Mouse (Mus musculus): ENCODE data around the gene Dtwd1.
"Not testable (repeated sequence)": the region's sequence is repeated elsewhere in the genome, so short reads cannot be mapped to it uniquely, and the experiment has no call there.

Gene Dtwd1

GRCm38 (mm10) chr2:126151855-126152571 lies at the start of gene Dtwd1, which contains the start of gene Fam227b:
Gene Dtwd1 (plus strand): TSS chr2:126152141.
Gene Fam227b (minus strand): TSS chr2:126152004.
- peak; percentile 80 for DNase-seq (ENCODE audit: extremely low spot score, low read depth, low spot score)

DNA sequence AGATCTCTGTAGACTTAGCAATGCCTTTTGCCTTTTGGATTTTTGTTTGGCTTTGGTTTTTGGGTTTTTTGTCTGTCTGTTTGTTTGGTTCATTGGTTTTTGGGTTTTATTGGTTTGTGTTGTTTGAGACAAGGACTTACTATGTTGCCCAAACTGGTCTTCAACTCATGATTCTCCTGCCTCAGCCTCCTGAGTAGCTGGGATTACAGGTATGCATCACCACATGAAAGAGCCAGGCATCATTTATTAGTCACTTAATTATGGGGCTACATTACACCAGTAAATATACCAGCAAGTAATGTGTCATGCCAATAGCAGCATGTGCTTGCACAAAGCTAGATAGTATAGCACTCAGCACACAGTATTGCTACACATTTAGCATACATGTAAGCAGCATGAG lies 4.2 kb upstream of the Dtwd1 start:
- no peak for DNase-seq (ENCODE audit: extremely low spot score, low read depth, low spot score)

- no peak for DNase-seq (ENCODE audit: extremely low spot score, low read depth, low spot score)
Measured at GRCm38 (mm10) chr2:126165277-126166018, 13.5 kb downstream of the Dtwd1 start.

DNA sequence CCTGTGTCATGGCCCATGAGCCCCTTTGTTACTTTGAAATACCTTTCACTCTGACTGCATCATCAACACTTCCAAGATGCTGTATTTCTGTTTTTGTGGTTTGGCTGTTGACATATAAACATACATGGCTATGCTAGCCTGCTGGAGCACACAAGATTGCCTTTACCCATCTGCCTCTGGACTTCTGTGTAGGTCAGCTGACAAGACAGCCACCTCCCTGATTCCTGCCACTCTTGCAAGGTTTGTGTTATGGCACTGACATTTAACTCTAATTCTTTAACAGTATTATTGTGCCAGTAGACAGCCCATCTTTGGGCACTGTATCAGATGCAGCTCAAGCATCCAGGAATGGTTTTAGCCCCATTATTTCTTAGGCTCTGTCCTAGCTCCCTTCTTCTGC lies 14.4 kb downstream of the Dtwd1 start:
- DNase-seq (ENCODE audit: extremely low spot score, low read depth, low spot score), result no peak

DNA sequence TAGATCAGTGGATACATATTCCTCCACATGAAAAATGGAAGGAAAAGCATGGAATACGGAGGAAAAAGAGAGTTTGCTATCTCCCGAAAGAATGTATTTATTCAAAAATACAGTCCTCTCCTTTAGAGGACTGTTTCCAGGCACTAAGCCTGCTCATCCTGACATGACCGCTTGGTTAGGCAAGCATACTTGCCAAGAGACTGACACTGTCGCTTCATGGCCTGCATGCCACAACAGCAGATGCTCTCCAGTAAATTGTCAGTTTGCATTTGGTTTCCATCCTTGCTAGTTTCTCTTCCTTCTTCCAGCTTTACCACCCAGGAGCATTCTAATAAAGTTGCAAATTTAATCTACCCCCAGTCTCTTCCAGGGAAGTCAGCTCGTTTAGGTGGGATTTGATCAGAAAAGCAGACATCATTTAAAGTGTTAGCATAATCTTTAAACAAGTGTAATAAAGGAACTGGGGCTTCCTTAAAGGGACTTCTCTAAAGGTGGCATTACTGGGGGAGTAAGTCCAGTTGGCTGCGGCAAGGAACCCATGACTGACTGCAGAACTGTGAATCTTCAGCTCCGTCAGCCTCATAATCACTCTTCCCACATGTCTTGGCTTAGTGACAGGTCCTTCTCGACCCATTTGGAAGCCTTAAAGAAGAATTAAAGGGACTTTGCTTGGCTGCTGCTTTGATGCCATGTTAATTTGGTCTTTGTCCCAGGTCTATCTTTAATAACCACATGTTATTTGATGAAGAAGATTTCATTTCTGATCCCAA lies 15.1 kb downstream of the Dtwd1 start:
- DNase-seq (ENCODE audit: extremely low spot score, low read depth, low spot score), result no peak

- DNase-seq (ENCODE audit: extremely low spot score, low read depth, low spot score), result no peak
Measured at GRCm38 (mm10) chr2:126171427-126171826, 19.5 kb downstream of the Dtwd1 start.

- DNase-seq (ENCODE audit: extremely low spot score, low read depth, low spot score), result no peak
Measured at GRCm38 (mm10) chr2:126191306-126191705, 39.4 kb downstream of the Dtwd1 start.

GRCm38 (mm10) chr2:126192129-126192528 lies 40.2 kb downstream of the Dtwd1 start:
- no peak for DNase-seq (ENCODE audit: extremely low spot score, low read depth, low spot score)

DNA sequence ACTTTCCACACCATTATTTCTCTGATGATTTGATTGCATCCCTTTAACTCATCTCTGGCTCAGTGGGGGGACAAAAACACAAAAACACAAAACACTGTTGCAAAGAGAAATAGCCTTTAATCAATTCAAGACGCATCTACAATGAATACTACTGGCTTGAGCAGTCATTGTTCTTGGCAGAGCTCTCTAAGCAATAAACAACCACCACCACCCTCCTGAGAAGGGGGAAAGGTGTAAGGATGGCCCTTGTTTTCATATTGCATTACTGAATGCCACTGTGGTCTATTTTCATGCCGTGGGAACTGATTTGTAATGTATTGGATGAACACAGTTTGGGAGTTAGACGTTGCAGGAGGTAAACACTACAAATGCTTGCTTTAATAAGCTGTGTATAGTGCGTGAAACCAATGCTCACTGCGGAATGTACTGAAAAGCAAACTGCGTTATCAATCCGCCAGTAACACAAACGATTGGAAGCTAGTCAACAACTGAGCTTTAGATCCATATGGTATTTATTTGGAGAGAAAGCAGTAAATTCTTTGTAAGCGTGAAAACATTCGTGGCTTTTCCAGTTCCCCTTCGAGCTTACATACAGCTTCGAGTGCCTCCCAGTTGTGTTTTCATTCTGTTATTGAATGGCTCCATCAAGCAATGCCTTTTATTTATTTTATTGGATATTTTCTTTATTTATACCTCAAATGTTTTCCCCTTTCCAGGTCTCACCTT lies 43.9 kb downstream of the Dtwd1 start:
- no peak for DNase-seq (ENCODE audit: extremely low spot score, low read depth, low spot score)

DNA sequence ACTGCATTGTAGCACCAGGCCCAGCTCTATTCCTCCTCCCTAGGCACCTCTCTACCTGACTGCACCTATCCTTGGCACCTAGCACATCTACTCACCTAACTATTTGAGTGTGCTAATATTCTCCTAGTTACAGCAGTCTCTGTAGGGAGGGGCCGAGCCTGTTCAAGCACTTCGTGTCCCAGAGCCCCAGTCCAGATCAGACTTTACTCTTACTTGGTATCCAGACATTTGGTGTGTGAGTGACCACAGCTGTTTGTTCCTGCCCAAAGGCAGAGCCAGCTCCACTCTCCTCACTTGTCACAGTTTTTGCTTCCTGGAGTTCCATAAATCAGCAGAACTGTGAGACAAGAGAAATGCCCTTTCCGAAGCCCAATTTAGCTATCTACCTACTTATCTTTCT lies 47.0 kb downstream of the Dtwd1 start:
- DNase-seq (ENCODE audit: extremely low spot score, low read depth, low spot score), result no peak

DNA sequence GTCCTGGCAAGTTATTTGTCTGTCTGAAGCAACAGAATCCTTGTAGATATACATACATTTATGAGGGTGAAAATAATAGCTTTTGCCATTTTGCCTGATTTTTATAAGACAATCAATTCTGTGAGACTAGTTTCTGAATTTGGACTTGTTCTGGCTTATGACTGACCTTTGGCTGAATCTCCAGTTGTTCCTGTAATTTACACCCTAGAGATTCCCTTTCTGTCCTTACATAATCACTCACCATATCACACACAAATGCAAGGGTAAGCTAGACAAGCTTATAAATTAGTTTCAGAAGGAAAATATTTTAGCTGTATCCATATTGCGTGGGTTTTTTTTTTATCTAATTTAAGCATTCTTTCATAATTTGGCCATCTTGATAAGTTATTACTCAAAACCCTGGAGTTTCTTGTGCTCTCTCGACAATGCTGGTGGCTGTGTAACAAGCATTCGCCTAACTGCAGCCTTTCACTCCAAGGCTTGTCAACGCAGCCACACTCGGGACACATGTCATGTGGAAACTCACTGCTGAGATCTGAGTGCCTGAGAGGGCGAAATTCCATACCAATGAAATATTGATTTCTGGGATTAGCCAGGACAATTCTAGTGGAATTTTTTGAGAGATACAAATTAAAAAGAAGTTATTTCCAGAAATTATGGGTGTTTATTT lies 59.2 kb downstream of the Dtwd1 start:
- DNase-seq (ENCODE audit: extremely low spot score, low read depth, low spot score), result no peak

- not testable (repeated sequence) for DNase-seq (ENCODE audit: extremely low spot score, low read depth, low spot score)
Measured at GRCm38 (mm10) chr2:126214800-126215199, 62.9 kb downstream of the Dtwd1 start, which contains the start of gene Gm17555. Gene Gm17555 (plus strand): TSS chr2:126215100.

All from hindlimb bud, embryonic 11.5 days (tissue).